Mouse (Mus musculus) cerebellum, postnatal 36 days (tissue): Measurements from ENCODE around the gene Mettl1.

ENCODE experiments used
- DNase-seq, 2 experiments: peaks; one replicate each; pipeline ENCODE4 v3.0.0; 2021 to 2022; ENCODE audit warnings: mixed read lengths in 2 of 2

Mettl1 gene

GRCm38 (mm10) chr10:127041274-127041766, at the start of gene Mettl1, which contains the start of gene Eef1akmt3:
Gene Mettl1 (plus strand): TSS chr10:127041414.
Gene Eef1akmt3 (minus strand): TSS chr10:127041513.
- DNase-seq: peak in 1 of 2 experiments; percentile 55

DNA sequence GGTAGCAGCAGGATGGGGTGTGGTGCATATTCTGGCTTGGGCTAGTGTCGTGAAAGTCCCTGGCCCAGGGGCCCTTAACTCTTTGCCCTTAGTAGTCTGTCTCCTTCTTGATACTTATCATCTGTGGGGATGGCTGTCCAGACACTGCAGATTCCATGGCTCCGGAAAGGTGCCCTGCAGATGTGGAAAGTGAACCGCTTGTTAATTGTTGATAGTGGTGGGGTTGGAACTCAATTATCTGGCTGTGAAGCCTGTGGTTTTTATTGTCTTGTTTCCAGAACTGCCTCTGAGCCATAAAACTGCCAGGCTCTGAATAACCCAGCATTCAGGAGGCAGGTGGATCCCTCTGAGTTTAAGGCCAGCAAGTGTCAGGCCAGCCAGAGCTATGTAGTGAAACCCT, 49.5 kb upstream of the Mettl1 start:
- no peak for DNase-seq

GRCm38 (mm10) chr10:126993621-126994020, 47.6 kb upstream of the Mettl1 start:
- no peak for DNase-seq

DNA sequence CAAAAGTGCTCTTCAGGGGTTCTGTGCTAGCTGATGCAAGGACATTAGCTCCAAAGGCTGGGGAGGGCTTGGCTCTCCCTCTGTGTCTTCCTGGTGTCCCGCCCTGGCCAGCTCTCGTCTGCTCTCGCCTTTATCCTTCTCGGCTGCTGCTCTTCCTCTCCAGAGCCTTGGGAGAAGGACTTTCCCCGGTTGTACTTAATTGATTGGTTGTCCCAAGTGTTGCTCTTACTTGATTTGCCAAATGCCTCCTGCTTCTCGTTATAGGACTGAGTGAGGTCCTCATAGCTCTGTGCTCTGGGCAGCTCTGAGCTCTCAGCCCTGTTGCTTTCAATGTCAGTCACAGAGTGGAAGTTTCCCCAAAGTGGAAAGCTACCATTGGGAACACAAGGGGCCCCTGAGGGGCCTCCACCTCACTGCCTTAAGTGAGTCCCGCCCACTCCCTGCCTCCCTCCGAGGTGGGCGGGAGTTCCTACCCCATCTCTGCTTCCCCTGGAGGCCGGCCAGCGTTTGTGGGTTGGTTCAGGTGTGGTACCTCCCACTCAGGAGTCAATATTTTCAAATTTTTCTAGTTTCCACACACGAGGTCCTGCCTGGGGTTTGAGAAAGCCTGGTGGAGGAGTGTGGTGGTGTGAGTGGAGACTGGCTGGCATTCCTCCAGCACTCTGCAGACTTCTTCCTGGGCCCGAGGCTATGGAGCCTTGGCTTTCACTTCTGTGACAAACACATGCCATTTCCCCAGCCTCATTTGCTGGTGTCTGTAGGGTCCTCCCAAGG, 43.7 kb upstream of the Mettl1 start:
- DNase-seq: no peak

GRCm38 (mm10) chr10:127000529-127000928, 40.7 kb upstream of the Mettl1 start, which contains the start of gene Avil:
Gene Avil (plus strand): TSS chr10:127000709.
- no peak for DNase-seq

DNA sequence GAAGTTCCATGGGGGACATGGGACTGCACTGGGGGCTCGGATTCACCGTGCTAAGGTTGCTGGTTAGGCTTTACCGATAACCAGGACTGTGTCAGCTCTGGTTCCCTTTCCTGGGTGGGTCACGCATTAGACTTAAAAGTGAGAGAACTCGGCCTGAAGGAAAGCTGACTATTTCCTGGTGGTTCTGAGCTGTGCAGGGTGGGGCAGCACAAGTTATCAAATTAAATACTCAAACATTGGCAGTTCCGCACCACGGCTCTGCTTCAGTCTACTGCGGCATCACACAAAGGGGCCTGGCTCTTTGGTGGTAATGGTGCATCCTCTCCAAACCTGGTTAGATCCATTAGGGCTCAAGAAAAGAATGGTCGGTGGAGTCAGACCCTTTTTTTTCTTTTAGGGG, 39.9 kb upstream of the Mettl1 start:
- no peak for DNase-seq

GRCm38 (mm10) chr10:127002056-127002455, 39.2 kb upstream of the Mettl1 start:
- no peak for DNase-seq

DNA sequence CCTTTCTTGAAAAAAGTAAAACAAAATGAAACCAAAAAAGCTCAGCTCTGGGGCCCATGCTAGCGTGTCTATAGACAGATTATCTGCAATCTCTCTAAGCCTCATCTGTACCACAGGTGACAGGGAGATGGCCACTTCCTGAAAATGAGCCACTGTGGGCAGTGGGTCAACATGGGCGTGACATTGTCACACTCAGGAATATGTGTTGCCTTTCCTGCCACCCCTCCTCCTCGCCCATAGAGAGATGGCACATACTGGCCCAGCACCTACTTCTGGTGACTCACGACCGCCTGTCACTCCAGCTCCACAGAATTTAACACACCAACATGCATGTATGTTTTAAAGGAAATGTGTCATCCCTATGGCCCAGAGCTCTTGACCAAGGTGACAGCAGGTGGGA, 38.4 kb upstream of the Mettl1 start:
- DNase-seq: no peak

- no peak for DNase-seq
Measured at GRCm38 (mm10) chr10:127003334-127003733, 37.9 kb upstream of the Mettl1 start.

- no peak for DNase-seq
Measured at GRCm38 (mm10) chr10:127003806-127004205, 37.4 kb upstream of the Mettl1 start.

DNA sequence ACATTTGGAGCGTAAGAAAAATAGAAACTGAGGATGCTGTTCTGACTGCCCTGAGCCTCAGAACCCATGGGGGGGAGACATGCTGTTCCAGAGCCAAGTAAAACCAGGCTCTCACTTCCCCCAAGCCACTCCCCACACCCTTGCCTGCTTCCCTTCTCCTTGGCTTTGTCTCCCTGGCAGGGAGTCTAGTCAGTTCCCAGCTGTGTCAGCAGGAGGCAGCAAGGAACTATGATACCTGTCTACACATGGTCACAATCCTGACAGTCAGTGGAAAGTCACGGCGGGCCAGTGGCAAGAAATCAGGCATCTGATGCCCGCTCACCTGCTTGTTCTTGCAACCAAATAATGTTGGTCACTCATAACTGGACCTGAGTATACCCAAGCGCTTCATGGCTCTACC, 24.7 kb upstream of the Mettl1 start:
- no peak for DNase-seq

DNA sequence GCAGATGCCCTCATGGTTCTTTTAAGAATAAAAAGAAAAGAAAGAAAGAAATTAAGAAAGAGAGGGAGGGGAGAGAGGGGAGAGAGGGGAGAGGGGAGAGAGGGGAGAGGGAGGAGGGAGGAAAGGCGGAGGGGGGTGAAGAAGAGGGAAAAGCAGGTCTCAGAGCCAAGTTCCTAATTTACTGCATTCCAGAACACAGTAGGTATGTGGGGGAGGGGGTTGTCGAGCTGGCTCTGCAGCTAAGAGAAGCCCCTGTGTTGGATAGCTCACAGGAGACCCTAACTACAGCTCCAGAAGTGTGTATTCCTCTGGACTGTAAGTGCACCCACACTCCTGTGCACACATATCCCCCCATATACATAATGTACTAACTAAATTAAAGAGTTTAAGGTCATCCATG, 24.1 kb upstream of the Mettl1 start:
- DNase-seq: no peak

DNA sequence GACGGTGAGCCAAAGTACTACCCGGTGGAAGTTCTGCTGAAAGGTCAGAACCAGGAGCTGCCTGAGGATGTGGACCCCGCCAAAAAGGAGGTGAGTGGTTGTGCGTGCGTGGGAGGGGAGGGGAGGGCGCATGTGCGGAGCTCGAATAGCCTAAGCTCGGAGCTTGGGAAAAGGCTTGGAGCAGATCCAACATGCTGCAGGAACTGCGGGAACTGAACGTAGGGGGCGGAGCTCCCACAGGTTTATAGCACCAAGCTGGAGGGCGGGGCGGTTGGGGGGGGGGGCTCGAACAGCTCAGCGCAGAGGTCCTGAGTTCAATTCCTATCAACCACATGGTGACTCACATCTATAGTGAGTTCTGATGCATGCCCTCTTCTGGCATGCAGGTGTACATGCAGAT, 22.8 kb upstream of the Mettl1 start:
- DNase-seq: no peak

DNA sequence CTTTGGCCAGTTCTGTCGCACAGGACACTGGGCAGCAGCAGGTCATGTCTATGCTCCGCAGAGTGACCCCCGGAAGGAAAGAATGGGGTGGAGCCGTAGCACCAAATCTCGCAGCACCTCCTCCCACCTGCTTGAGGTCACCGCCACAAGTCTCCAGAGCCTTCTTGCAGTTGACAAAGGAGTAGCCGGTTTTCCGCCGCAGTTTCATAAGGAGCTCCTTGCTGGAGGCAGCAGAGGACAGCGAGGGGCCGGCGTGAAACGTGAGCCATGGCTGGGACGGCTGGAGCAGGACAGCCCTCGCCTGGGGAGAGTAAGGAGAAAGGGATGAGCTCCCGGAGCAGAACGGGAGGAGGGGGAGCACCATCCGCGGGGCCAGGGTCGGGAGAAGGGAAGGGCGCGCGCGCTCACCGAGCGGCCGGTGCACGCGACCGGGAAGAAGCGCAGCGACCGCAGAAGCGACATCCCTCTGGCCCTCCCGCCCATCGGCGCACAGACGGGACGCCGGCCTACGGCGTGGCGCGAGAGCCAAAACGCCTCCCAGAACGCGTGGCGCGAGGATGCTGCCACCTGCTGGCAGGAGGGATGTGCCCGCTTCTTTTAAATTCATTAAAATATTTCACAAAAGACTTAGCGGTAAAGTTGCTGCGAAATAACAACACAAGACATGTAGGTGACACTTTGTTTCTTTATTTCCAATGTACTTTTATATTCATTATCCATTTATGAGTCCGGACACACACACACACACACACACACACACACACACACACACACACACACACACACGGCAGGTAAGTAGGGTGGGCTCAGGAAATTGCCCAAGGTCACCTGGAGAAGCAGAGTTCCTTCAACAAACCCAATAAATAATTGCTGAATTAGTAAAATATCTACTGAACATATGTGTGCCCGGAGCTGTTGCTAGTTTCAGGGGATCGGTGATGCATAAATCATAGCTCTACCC, 10.6 kb upstream of the Mettl1 start, which contains the start of gene Tsfm:
Tsfm (minus strand) TSS at position 505 of the 961 bp plus-strand sequence.
- DNase-seq: peak; percentile 94 to 96

DNA sequence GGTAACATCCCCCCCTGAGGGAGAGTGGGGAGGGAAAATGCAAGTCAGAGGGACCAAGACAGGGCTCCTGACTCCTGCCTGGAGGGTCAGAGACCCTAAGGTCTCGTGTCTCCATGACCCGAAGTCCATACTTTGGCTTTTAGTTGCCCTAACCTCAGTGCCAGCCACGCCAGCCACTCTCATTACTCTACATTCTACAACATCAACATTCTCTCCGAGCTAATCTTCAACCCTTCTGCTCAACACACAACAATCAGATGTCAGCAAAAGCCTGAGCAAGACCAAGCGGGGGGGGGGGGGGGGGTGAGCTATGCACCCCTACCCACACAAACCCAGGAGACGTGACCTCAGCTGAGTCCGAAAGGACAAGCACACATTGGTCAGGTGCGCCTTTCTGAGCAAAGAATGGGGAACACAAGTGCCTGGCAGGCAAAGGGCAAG, 7.9 kb upstream of the Mettl1 start:
- no peak for DNase-seq

DNA sequence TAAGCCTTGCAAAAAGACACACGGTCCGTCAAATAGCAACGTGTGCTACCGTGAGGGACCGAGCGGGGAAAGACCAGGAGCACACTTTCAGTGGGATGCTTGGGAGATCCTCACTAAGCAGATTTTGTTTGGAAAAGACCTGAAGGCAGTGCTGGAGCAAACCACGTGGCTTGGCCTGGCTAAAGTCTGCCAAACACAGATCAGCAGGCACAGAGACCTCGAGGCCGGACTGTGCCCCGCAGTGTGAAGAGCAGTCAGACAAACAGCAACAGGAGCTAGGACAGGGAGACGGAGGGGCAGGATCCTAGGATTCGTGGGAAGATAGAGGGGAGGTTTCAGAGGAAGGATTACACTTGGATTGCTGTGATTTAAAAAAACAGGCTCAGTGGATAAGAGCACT, 4.9 kb upstream of the Mettl1 start:
- no peak for DNase-seq

- DNase-seq: no peak
Measured at GRCm38 (mm10) chr10:127037641-127038040, 3.6 kb upstream of the Mettl1 start.

DNA sequence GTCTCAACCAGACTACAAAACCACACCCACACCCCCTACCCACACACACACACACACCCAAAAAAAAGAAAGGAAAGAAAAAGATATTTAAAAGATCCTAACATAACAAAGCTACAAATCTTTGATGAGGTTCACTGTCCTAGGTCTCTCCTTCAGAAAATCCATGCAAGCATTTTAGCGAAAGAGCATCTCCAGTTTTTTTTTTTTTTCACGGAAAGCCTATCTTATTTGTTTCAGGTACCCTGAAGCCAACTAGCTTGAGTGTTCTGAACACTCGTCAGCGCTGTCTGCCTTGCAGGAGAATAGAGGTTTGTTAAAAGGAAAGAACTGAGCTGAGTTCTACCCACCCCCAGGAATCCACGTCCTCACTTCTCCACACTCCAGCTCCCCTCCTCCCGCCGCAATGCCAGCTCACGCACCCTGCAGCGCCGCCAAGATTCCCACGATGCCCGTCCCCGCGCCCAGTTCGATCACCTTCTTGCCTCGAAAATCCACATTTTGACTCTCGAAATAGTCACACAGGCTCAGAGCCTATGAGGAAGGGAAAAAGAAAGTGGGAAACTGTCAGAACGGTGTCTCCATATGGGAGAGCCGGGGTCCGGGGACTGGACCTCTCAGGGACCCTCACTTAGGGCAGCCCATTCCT, 522 bp upstream of the Mettl1 start:
- peak in 1 of 2 experiments; percentile 24 for DNase-seq

DNA sequence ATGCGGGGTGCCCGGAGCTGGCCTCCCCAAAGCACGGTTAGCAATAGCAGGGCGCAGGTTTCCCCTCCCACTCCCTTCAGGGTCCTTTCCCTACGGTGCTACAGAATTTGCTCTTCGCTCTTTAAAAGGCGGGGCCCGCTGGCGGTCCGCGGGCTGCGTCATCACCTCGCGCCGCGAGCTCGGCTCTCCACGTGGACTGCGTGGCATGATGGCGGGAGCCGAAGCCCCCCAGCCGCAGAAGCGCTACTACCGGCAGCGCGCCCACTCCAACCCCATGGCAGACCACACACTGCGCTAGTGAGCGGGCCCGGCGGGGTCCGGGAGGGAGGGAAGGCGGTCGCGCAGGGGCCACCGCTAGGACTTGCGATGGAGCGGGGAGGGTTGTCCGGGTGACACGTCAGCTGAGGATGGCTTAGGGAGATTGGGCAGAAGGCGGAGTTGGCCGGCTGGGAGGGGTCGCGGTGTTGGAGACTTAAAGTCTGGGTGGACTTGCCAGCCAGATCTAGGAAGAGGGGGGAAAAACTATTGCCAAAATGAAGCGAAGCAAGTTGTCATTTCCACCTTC, 642 bp downstream of the Mettl1 start:
- peak; percentile 87 to 92 for DNase-seq

DNA sequence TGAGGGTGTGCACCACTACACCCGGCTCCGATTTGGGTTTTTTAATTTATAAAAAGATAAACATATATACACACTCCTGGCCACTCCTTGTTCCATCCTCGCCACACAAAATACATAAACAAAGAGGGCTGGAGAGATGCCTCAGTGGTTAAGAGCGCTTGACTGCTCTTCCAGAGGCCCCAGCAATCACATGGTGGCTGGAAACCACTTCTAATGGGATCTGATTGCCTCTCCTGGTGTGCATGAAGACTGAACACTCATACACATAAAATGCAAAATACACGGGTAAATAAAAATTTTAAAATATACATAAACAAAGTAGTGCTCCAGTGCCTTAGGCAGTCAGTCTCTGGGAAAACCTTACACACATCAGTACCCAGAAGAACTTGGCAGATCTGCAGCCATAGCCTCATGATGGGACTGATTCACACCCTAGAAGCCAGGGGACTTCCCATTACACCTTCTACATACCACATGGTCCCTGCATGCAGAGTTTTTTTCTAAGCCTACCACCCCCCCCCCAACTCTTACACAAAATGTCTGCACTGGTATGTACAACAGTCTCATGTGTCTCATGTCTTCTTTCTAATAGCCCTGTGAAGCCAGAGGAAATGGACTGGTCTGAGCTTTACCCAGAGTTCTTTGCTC, 1.4 kb downstream of the Mettl1 start:
- DNase-seq: no peak

DNA sequence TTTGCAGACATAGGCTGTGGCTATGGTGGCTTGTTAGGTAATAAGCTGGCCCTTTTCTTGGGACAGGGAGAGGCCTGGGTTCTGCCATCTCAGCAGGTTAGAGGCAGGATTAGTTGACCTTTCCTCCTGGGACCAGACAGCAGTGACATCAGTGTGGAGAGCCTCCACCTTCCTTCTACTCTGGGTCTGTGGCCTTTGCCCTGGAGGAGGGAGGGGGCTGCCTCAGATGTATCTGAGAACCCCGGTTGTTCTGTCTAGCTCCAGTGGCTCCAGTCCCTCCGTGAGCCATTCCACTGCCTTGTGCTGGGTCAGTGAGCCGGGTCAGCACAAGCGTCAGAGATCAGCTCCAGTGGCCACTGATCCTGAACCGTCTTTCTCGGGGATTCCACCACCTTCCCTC, 2.0 kb downstream of the Mettl1 start:
- DNase-seq: no peak

- no peak for DNase-seq
Measured at GRCm38 (mm10) chr10:127047954-127048353, 6.7 kb downstream of the Mettl1 start, which contains the start of gene Cyp27b1. Gene Cyp27b1 (plus strand): TSS chr10:127048250.
